Mouse (Mus musculus): ENCODE measurements around the gene Gm9964. TPM values are rescaled to one million over a fixed set of nuclear protein-coding genes. Genes with fewer than 3 reads are reported as not detected.
"Not testable (repeated sequence)": the region's sequence is repeated elsewhere in the genome, so short reads cannot be mapped to it uniquely, and the experiment has no call there.

Gene Gm9964
- total RNA-seq, 1 experiment from 2014 or later = not detected

DNA sequence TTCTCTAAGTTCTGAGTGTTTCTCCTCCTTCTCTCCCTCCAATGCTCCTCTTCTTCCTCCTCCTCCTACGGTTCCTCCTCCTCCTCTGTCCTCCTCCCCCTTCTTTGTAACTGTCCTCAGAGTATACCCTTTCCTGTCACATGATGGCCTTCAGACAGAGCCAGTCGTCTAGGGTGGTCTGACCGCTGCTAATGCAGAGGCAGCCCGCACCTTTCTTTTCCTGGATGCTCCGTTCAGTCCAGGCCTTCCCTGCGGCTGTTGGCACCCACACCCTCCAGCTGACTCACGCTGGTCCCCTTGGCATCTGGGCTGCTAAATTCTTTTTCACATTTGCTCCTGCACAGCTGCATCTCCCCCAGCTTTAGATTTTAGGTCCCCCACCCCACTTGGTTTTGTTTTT, 9.8 kb upstream of the Gm9964 start:
- ATAC-seq (replicated peaks in 1 of 2; ENCODE audit: insufficient read depth in 1 of 2, low FRiP score in 2 of 2, low TSS enrichment in 1 of 2, low read depth in 1 of 2, poor library complexity in 2 of 2, severe bottlenecking in 2 of 2) = no peak

DNA sequence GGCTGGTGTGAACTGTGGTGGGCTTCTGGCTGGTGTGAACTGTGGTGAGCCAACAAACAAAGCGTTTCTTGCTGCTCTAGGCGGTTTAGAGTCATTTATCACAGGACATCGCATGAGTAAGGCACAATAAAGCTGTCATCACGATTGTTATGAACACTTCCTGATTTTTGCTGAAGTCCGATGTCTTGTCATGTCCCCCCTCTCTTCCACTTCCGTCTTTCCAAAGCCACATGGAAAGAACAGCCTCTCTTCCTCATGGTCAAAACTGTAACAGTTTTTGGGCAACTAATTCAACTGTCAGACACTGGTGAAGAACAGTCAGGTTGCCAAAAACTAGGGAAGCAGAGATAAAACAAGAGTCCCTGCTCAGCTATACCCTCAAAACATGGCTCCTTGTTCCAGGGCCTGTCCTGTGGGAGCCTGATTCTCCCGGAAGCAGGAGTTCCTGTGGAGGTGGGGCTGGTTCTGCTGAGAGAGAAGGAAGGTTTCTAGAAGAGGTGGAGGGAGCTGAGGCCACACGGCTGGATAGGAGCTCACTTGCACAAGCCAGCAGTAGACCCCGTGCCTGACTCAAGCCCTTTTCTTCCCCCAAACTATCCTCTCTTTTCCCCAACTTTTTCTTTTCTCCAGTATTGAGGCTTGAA, 9.1 kb upstream of the Gm9964 start:
- no peak; a peak in 1 of 4 replicates for ATAC-seq (replicated peaks in 1 of 2; ENCODE audit: insufficient read depth in 1 of 2, low FRiP score in 2 of 2, low TSS enrichment in 1 of 2, low read depth in 1 of 2, poor library complexity in 2 of 2, severe bottlenecking in 2 of 2)

DNA sequence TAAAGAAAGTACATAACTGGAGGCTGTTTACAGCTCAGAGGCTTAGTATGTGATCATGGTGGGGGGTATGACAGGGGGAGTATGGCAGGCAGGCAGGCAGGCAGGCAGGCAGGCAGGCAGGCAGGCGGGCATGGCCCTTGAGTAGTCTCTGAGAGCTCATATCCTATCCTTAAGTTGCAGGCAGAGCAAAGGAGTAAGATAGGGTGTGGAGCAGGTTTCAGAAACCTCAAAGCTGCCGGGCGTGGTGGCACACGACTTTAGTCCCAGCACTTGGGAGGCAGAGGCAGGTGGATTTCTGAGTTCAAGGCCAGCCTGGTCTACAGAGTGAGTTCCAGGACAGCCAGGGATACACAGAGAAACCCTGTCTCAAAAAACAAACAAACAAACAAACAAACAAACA, 7.5 kb upstream of the Gm9964 start:
- not testable (repeated sequence) for ATAC-seq (replicated peaks in 1 of 2; ENCODE audit: insufficient read depth in 1 of 2, low FRiP score in 2 of 2, low TSS enrichment in 1 of 2, low read depth in 1 of 2, poor library complexity in 2 of 2, severe bottlenecking in 2 of 2)

DNA sequence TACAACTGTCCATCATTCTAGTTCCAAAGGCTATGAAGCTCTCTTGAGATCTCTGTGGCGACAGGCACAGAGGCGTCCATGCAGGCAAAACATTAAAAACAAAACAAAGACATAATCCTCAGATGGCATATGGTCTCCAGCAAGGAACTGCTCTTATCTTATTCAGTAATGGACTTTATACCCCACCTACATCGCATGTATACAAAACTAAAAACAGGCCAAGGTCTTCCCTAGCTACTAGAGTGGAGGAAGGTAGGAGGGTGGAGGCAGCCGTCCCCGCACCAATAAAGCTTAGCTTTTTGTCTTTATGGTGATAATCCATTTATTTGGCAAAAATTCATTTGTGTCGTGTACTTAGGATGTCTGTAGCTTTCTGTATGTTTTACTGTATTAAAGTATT, 6.4 kb upstream of the Gm9964 start:
- ATAC-seq (replicated peaks in 1 of 2; ENCODE audit: insufficient read depth in 1 of 2, low FRiP score in 2 of 2, low TSS enrichment in 1 of 2, low read depth in 1 of 2, poor library complexity in 2 of 2, severe bottlenecking in 2 of 2) = no peak

DNA sequence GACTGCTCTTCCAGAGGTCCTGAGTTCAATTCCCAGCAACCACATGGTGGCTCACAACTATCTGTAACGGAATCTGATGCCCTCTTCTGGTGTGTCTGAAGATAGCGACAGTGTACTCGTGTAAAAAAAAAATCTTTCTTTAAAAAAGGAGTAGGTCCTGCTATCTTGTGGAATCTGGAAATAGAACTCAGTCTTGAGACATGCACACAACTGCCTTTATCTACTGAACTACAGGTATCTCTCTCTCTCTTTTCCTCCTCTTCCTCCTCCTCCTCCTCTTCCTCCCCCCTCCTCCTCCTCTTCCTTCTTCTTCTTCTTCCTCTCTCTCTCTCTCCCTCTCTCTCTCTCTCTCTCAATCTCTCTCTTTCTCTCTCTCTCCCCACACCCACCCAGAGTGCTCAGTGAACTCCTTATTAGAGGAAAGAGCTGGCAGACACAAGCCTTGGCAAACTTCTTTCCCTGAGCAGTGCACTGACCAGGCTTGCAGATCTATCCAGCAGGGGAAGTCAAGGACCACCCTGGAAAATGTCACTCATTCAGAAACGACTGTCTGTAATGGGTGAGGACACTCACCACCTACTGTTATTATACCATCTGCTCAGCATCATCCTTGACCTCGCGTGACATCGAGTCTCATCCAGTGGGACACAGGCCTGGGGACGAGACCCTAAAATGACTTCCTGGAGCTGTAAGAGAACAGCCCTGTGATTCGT, 3.2 kb upstream of the Gm9964 start:
- ATAC-seq (replicated peaks in 1 of 2; ENCODE audit: insufficient read depth in 1 of 2, low FRiP score in 2 of 2, low TSS enrichment in 1 of 2, low read depth in 1 of 2, poor library complexity in 2 of 2, severe bottlenecking in 2 of 2) = no peak

DNA sequence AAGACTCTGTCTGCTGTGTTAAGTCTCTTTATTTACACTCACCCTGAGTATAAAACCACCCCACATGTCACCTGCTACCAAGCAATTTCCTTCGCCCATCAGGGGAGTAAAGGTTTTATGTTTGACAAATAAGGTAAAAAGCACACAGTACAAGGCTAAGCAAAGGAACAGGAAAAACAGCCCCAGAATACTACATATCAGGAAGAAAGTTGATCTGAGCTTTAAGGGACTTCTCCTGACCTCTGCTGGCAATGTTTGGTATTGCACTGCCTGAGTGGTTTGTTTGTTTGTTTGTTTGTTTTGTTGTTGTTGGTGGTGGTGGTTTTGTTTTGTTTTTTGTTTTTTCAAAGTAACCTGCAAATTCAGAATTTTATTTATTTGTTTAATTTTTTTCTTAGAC, 539 bp downstream of the Gm9964 start:
- ATAC-seq (replicated peaks in 1 of 2; ENCODE audit: insufficient read depth in 1 of 2, low FRiP score in 2 of 2, low TSS enrichment in 1 of 2, low read depth in 1 of 2, poor library complexity in 2 of 2, severe bottlenecking in 2 of 2) = peak; percentile 56 to 69; a peak in 3 of 4 replicates

DNA sequence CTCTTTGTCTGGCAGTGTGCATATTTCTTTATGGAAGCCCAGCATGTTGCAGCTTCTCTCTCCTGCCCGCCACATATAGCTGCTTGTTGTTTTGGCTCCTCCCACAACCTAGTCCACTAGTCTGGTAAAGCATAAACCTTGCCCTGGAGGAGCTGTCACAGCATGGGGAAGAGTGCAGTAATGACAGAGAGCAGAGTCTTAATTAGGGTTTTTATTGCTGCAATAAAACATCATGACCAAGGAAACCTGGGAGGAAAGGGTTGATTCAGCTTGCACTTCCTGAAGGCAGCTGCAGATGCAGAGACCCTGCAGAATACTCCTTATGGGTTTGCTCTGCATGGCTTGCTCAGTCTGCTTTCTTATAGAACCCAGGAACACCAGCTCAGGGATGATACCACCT, 2.7 kb downstream of the Gm9964 start:
- no peak for ATAC-seq (replicated peaks in 1 of 2; ENCODE audit: insufficient read depth in 1 of 2, low FRiP score in 2 of 2, low TSS enrichment in 1 of 2, low read depth in 1 of 2, poor library complexity in 2 of 2, severe bottlenecking in 2 of 2)

DNA sequence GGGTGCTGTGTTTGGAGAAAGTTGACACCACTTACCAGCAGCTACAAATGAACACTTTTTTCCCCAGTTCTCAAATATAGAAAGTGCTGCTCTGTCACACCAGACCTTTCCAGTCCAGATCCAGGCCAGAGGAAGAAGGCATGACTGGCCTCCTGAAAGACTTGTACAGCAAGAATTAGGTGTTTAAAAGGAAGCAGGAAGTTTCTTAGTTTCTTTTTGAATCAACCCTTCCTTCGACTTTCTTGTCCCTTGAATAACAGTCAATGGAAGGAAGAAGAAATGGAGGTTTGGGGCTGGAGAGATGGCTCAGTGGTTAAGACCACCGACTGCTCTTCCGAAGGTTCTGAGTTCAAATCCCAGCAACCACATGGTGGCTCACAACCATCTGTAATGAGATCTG, 3.7 kb downstream of the Gm9964 start:
- no peak for ATAC-seq (replicated peaks in 1 of 2; ENCODE audit: insufficient read depth in 1 of 2, low FRiP score in 2 of 2, low TSS enrichment in 1 of 2, low read depth in 1 of 2, poor library complexity in 2 of 2, severe bottlenecking in 2 of 2)

DNA sequence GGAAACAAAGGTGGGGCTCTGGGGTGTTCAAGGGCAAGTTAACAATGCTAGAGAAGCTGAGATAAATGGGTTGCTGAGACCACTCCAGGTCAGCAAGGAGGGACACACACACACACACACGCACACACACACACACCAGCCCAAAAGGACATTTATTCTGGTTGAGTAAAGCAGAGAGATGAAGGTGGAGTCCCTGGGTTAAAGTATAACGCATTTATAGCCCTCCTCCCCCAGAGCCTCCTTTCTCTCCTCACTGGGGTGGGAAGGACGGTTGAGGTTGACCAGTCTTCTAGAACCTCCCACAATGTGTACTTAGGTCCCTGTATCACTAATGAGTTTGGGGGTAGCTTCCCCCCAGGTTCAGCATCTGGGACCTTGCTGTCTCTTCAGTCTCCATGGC, 4.6 kb downstream of the Gm9964 start:
- ATAC-seq (replicated peaks in 1 of 2; ENCODE audit: insufficient read depth in 1 of 2, low FRiP score in 2 of 2, low TSS enrichment in 1 of 2, low read depth in 1 of 2, poor library complexity in 2 of 2, severe bottlenecking in 2 of 2) = no peak

DNA sequence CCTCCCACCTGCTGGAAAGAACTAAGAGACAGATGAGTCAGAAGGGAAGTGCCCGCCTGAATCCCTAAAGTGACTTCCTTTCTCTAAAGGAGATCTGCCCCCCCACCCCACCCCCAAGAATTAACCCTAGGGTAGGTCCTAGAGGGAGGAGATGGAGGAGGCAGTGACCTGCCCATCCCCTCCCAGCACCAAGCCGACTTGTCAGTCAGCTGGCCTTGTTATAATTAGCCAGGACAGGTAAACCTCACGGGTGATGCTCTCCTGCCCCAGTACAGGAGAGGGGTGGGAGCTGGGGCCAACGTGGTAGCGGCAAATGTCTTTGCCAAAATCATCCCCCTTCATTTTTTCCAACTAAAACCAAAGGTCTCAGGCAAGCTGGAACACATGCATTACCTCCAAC, 5.1 kb downstream of the Gm9964 start:
- ATAC-seq (replicated peaks in 1 of 2; ENCODE audit: insufficient read depth in 1 of 2, low FRiP score in 2 of 2, low TSS enrichment in 1 of 2, low read depth in 1 of 2, poor library complexity in 2 of 2, severe bottlenecking in 2 of 2) = no peak

DNA sequence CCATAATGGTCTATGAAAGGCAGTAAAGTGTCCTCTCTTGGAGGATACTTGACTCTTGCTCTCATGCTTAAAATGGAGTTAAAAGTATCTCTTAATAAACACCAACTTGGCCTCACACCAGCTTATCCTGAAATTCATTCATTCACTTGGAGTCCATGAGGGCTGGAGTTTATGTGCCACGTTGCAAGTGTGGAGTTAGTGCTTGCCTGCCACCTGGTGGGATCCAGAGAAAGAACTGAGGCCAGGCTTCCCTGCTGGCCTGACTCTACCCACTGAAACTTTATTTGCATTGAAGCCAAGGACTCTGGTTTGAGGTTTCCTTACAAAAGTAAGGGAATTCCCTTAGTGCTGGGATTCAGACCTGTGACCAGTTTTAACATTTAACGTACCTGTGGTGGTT, 6.2 kb downstream of the Gm9964 start:
- no peak for ATAC-seq (replicated peaks in 1 of 2; ENCODE audit: insufficient read depth in 1 of 2, low FRiP score in 2 of 2, low TSS enrichment in 1 of 2, low read depth in 1 of 2, poor library complexity in 2 of 2, severe bottlenecking in 2 of 2)

DNA sequence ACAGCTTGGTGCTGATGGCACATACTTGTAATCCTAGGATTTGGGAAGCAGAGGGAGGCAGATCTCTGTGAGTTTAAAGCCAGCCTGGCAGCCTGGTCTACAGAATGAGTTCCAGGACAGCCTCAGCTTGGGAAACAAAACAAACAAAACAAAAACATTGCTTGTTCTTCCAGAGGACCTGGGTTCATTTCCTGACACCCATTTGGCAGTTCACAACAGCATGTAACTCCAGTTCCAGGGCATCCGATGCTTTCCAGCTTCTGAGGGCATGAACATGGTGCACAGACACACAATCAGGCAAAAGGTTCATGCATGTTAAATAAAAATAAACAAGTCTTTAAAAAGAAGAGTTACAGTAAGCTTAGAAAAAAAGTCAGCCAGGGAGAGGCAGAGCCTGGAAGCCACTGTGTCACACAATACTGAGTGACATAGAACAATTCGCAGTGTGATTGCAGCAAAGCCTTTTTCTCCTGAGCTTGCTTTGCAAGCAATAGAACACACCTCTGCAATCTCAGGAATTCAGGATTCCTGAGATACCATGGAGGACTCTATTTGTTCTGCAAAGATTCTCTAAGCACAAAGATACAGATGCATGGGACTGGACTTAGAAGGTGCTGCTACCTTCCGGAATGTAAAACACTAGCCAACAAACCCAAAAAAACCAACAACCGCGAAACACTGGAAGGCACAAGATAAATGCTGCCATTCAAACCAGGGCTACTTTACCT, 7.6 kb downstream of the Gm9964 start:
- no peak for ATAC-seq (replicated peaks in 1 of 2; ENCODE audit: insufficient read depth in 1 of 2, low FRiP score in 2 of 2, low TSS enrichment in 1 of 2, low read depth in 1 of 2, poor library complexity in 2 of 2, severe bottlenecking in 2 of 2)

DNA sequence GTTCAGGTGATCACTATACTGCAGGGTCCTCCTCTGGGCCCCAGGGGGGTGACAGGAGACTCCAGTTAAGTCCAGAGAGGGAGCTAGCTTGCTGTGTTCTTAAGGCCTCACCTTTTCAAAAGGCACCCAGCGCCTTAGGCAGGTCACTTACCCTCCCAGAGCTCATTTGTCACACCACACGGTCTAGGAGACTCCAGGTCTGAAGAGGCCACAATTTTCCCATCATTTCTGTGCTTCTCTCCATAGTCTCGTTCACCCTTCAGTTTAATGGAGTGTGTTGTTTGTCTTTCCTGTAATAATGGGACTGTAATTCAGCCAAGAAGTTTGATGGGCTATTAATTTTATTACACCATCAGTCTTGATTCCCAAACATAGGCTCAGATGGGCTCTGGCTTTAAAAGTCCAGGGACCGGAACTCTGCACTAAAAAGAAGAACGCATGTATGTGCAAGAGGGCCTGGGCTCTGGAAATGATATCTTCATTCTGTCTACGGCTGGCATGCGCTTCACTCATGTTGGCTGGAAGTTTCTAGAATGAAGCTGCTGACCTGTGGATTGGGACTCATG, 8.3 kb downstream of the Gm9964 start:
- ATAC-seq (replicated peaks in 1 of 2; ENCODE audit: insufficient read depth in 1 of 2, low FRiP score in 2 of 2, low TSS enrichment in 1 of 2, low read depth in 1 of 2, poor library complexity in 2 of 2, severe bottlenecking in 2 of 2) = no peak

DNA sequence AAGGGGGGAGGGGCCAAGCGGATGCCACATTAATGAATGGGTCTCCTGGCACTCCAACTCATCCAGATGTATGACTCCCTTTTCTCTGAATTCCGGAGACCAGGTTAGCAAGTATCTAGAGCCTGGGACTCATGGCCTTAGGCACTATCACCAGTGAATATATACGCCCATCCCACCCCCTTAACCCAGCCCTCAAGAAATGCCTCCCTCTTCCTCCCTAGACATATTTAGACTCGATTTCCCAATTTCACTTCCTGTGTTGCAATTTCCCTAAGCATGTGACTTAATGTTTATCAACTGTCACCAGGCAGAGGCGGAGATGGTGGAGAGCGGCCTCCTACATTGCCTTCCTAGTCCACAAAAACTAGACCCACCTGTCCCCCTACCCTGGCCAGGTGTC, 9.3 kb downstream of the Gm9964 start:
- peak; percentile 67 to 83 for ATAC-seq (replicated peaks in 1 of 2; ENCODE audit: insufficient read depth in 1 of 2, low FRiP score in 2 of 2, low TSS enrichment in 1 of 2, low read depth in 1 of 2, poor library complexity in 2 of 2, severe bottlenecking in 2 of 2)

DNA sequence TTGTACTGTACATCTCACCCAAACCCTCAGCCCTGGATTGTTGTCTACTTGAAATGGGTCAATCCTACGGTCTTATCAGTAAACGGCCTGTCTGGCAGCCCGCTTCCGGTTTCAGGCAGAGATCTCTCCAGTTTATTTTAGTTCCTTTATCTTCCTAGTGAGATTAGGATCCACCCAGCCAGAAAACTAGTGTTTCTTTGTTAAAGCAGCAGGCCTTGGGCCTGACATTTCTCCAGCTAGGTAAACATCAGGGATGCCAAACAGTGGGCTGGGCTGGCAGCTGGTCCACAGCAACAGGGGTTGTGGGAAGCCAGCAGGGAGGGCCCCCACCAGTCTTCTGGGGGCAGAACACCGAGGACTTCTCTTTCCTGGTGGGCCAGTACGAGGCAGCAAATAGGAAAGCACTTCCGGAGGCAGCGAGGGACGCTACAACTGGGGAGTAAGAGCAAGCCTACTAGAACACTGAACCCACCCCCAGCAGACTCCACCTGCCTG, 10.4 kb downstream of the Gm9964 start:
- ATAC-seq (replicated peaks in 1 of 2; ENCODE audit: insufficient read depth in 1 of 2, low FRiP score in 2 of 2, low TSS enrichment in 1 of 2, low read depth in 1 of 2, poor library complexity in 2 of 2, severe bottlenecking in 2 of 2) = peak in 1 of 2 experiments; percentile 20; a peak in 2 of 4 replicates

DNA sequence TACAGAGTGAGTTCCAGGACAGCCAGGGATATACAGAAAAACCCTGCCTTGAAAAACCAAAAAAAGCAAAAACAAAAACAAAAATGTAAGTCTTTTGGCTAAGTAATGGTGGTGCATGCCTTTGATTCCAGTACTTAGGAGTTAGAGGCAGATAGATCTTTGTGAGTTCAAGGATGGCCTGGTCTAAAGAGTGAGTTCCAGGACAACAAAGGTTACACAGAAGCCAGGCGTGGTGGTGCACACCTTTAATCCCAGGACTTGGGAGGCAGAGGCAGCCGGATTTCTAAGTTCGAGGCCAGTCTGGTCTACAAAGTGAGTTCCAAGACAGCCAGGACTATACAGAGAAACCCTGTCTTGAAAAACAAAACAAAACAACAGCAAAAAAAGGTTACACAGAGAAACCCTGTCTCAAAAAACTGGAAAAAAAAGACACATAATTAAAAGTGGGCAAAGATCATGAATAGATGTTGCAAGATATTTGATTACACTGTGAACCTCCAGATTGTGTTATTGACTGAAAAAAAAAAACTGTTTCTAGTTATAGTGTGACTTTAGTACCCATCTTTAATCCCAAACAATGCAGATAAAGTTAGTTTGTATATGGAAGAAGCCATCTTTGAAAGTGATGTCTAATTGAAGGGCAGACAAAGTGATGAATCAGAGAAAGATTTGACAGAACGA, 13.2 kb downstream of the Gm9964 start:
- no peak for ATAC-seq (replicated peaks in 1 of 2; ENCODE audit: insufficient read depth in 1 of 2, low FRiP score in 2 of 2, low TSS enrichment in 1 of 2, low read depth in 1 of 2, poor library complexity in 2 of 2, severe bottlenecking in 2 of 2)

DNA sequence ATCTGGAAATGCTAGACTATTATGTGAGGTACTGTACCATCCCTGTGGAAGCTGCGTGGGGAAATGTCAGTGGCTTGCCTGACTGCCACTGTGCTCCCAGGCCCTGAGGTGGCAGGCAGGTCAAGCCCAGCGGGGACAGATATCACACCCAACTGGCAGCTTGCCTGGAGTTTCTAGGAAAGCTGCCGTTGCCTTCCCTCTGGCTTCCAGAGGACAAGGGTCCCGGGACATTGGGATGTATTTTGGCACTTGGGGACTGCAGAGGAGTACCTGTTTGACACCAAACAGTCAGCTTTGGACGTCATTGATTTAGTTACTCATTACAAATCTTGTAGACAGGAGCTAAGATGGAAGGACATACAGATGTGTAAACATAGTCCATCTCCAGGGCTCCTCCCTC, 15.3 kb downstream of the Gm9964 start:
- no peak for ATAC-seq (replicated peaks in 1 of 2; ENCODE audit: insufficient read depth in 1 of 2, low FRiP score in 2 of 2, low TSS enrichment in 1 of 2, low read depth in 1 of 2, poor library complexity in 2 of 2, severe bottlenecking in 2 of 2)
